Mouse (Mus musculus): ENCODE results near the gene Tcf25.

Gene Tcf25

GRCm38 (mm10) chr8:123373403-123374238 is at the start of gene Tcf25:
Tcf25 (plus strand) TSS chr8:123373753.
- DNase-seq (ENCODE audit: low read depth, low spot score) = peak; percentile 98

- DNase-seq (ENCODE audit: low read depth, low spot score) = no peak
These were observed 45.0 kb upstream of the Tcf25 start for GRCm38 (mm10) chr8:123328552-123328951.

GRCm38 (mm10) chr8:123329350-123329749 is 44.2 kb upstream of the Tcf25 start:
- DNase-seq (ENCODE audit: low read depth, low spot score) = no peak

GRCm38 (mm10) chr8:123329961-123330360 is 43.6 kb upstream of the Tcf25 start:
- DNase-seq (ENCODE audit: low read depth, low spot score) = no peak

- DNase-seq (ENCODE audit: low read depth, low spot score) = no peak
These were observed 42.9 kb upstream of the Tcf25 start for GRCm38 (mm10) chr8:123330701-123331100.

- no peak for DNase-seq (ENCODE audit: low read depth, low spot score)
These were observed 42.3 kb upstream of the Tcf25 start for GRCm38 (mm10) chr8:123331301-123331700.

- no peak for DNase-seq (ENCODE audit: low read depth, low spot score)
These were observed 41.7 kb upstream of the Tcf25 start for GRCm38 (mm10) chr8:123331810-123332209.

- DNase-seq (ENCODE audit: low read depth, low spot score) = peak; percentile 92
These were observed 41.1 kb upstream of the Tcf25 start, which contains the start of gene Spire2 for GRCm38 (mm10) chr8:123332262-123333090. Spire2 (plus strand) TSS chr8:123332713.

GRCm38 (mm10) chr8:123333091-123333587 is 40.4 kb upstream of the Tcf25 start:
- peak; percentile 11 for DNase-seq (ENCODE audit: low read depth, low spot score)

- no peak for DNase-seq (ENCODE audit: low read depth, low spot score)
These were observed 39.7 kb upstream of the Tcf25 start for GRCm38 (mm10) chr8:123333864-123334263.

GRCm38 (mm10) chr8:123334467-123334866 is 39.1 kb upstream of the Tcf25 start:
- DNase-seq (ENCODE audit: low read depth, low spot score) = no peak

GRCm38 (mm10) chr8:123337475-123337874 is 36.1 kb upstream of the Tcf25 start:
- DNase-seq (ENCODE audit: low read depth, low spot score) = no peak

GRCm38 (mm10) chr8:123340071-123340470 is 33.5 kb upstream of the Tcf25 start:
- peak; percentile 52 for DNase-seq (ENCODE audit: low read depth, low spot score)

GRCm38 (mm10) chr8:123341040-123342015 is 32.2 kb upstream of the Tcf25 start:
- no peak for DNase-seq (ENCODE audit: low read depth, low spot score)

- no peak for DNase-seq (ENCODE audit: low read depth, low spot score)
These were observed 31.3 kb upstream of the Tcf25 start for GRCm38 (mm10) chr8:123342253-123342652.

GRCm38 (mm10) chr8:123342911-123343310 is 30.6 kb upstream of the Tcf25 start:
- no peak for DNase-seq (ENCODE audit: low read depth, low spot score)

GRCm38 (mm10) chr8:123343422-123343821 is 30.1 kb upstream of the Tcf25 start:
- DNase-seq (ENCODE audit: low read depth, low spot score) = no peak

GRCm38 (mm10) chr8:123345135-123345534 is 28.4 kb upstream of the Tcf25 start:
- DNase-seq (ENCODE audit: low read depth, low spot score) = no peak

- no peak for DNase-seq (ENCODE audit: low read depth, low spot score)
These were observed 27.7 kb upstream of the Tcf25 start for GRCm38 (mm10) chr8:123345856-123346255.

GRCm38 (mm10) chr8:123347293-123347692 is 26.3 kb upstream of the Tcf25 start:
- DNase-seq (ENCODE audit: low read depth, low spot score) = no peak

GRCm38 (mm10) chr8:123348237-123348843 is 25.2 kb upstream of the Tcf25 start:
- DNase-seq (ENCODE audit: low read depth, low spot score) = no peak

All from A20 (cell line).